Mouse (Mus musculus) common myeloid progenitor, adult 5-6 weeks (primary cell): ENCODE data around the gene Gm49601. TPM values are rescaled to one million over a fixed set of nuclear protein-coding genes. Genes with fewer than 3 reads are reported as not detected.

ENCODE experiments used
- ATAC-seq: replicated peaks from 2 replicates; pipeline ENCODE4 v1.8.0; 2016; ENCODE audit warnings: low read depth, mild to moderate bottlenecking, moderate TSS enrichment, inconsistent platforms; ENCODE audit not compliant: poor library complexity, severe bottlenecking
- total RNA-seq: library from RNA; stranded (forward); fragments of 200-1000, 187-1606 nt; gene quantifications from 2 replicates; pipeline ENCODE4 v1.2.3, GENCODE M21; 2017

Gene Gm49601
- total RNA-seq, 1 experiment from 2014 or later: not detected

DNA sequence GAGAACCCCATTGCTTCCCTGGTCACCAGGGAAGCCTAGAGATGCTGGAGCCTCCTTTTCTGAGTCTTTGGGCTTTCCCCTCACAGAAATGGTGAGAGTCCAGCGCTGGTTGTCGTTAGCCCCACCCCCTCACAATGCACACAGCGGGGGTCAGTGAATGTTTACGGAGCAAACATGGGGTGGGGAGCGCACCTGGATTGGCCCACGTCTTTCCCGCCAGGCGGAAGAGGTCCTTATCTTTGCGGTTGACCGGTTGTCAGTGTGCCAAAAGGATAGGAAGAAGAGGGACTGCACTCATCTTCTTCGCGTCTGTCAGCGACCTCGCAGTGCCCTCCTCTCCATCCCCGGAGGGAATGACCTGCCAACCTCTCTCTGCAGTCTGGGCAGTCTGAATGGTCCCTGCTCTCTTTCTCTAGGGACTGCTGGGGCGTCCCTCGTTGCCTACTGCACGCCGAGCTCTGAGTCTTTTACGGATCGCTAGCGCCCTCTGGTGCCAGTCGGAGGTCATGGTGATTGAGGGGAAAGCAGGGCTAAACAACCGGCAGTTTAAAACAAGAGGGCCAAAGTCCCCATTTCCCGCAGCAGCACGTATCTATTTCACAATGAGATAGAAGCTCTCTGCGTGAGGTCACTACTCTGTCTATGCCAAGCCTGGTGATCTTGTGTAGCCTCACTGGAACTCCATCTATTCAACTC is 8.7 kb downstream of the Gm49601 start:
- ATAC-seq: peak; percentile 71

DNA sequence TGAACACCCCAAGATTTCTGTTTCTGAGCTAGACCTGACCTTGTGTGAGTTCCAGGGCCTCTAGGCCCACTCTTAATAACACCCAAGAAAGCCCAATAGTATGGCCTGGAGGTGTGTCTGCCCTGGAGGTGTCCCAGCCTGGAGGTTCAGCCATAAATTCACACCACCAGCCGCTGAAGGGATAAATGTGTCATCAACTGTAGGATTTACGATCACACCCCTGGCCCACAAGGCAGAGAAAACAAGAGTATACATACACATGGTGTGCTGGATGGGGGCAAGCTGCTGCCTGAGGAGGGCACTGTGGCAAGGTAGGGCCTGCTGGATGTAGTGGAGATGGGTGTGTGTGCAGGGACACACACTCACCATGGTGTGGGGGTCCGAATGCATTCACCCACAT is 12.9 kb downstream of the Gm49601 start:
- ATAC-seq: no peak

DNA sequence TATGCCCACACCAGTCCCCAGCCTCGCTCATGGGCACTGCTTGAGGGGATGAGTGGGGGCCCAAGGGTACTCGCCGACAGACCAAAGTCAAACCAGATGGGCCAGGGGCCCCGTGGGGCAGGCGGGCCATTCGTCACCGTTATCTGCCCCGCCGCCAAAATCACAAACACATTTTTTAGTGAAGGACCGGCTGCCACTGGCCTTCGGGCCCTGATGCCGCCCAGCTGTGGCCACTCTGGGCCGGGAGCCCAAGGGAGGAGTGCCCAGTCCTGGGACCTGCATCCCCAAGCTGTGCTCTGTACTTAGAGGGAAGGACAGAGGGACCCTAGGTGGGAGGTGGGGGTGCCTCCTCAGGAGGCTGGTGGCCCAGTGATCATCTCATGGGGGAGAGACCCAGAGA is 14.5 kb downstream of the Gm49601 start:
- ATAC-seq: no peak

DNA sequence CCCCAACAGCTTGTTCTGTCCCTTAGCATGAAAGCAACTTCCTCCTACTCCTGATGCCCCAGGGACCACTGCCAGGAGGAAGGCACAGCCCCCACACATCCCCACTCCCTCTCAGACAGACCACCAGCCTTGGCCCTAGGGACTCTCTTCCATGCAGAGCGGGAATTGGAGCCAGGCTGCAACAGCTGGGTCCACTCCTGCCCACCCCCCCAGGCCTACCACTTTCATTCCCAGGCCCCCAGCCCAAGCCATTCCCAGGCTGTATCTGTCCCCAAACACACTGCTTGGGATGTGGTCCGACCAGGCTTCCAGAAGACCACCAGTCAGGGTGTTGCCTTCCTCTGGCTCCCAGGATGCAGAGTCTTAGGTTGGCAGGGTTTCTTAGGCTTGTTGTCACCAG is 17.1 kb downstream of the Gm49601 start:
- no peak for ATAC-seq

DNA sequence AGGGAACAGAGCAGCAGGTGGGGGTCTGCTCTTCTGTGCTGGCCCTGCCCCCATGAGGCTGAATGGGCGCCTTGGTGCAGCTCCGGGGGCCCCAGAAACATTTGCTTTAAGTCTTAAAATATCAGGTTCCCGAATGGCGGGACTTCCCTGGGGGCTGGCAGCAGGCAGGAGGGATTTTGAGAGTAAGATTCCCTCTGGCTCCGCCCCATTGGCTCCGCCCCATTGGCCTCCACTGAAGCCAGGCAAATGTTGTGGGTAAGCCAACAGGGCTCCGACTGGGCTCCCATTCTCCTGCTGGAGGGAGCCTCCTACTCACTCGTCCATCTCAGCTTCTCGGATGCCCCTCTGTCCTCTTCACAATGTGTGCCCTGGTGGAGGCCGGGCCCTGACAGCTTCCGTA is 18.0 kb downstream of the Gm49601 start:
- peak; percentile 43; the same call in 1 of the 2 replicates for ATAC-seq

DNA sequence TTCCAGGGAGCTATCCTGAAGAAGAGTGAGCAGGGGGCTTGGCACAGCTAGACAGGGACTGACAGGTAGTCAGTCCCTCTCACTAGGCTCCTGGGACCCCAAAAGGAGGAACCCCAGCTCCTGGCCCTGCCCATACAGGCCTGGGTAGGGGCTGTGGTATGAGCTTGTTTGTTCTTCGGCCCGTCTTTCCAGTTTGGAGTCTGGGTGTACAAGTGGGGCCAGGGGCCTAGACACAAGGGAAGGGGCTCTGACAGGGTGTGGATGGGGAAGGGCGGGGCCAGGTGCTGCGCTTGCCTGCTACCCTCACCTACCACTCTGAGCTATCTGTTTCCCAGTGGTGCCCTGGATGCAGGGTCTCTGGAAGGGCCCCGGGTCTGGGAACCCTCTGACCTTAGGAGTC is 20.5 kb downstream of the Gm49601 start:
- no peak for ATAC-seq

DNA sequence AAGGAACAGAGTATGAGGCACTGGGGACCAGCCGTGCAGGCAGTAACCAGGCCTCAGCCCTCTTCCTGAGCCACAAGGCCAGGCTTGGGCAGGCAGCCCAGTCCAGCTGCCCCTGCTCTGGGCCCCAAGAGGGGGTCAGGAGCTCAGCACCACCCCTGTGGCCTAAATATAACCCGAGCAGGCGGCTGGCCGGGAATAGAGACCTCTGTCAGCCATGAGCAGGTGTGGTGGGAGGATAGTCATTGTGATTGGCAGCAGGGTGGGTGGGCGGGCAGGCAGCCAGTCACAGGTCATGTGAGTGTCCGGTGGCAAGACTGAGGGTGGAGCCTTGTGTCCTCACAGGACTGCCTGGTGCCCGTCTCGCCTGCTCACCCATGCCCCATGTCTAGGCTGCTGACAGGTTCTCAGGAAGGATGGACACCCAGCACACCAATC is 21.9 kb downstream of the Gm49601 start:
- ATAC-seq: no peak

DNA sequence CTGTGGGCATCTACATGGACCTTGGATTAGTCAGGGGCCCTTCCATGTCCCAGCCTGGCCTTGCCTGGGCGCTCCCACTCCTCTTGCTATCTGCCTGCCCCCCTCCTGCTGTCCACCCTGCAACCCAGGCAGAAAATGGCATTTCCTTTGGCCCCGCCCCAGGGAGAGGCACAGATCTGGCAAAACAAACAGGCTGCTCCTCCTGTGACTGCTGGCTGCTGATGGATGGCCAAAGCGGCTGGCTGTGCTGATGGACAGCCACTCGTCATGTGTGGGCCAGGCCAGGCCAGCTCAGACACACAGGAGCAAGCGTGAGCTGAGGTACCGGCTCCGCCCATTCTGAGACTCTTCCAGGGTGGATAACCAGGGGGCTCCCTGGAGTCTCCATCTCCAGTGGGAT is 24.8 kb downstream of the Gm49601 start:
- ATAC-seq: no peak

DNA sequence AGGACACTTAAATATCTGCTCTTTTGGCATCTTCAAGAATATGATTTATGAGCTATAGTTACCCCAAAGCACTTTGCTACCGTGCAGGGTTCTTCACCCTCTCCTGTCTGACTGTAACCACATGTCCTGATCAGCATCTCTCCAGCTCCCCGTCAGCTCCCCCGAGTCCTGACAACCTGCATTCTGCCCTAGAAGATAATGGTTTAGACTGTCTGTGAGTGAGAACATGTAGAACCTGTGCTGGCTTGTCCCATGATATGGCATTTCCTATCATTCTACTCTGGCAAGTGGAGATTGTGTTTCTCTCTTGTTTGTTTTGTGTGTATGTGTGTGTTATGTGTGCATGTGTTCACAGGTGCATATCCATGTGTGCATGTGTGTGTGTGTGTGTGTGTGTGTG is 28.2 kb downstream of the Gm49601 start:
- peak; percentile 51 for ATAC-seq

DNA sequence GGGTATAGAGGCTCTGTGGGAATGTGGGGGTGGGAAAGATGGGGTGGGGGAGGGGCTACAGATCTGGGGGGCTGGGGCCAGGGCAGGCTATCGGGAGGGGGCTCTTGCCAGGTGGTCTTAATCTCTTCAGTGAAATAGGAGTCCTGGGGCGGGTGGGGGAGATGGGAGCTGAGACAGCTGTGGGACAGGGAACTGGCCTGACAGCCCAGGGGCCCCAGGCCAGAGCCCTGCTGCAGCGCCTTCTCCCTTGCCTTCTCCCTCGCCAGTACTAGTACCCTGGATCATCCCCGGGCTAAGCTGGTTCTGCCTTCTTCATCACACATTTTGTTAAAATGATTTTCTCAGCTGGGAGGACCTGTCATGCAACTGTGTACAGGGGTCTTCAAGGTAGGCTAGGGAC is 30.0 kb downstream of the Gm49601 start:
- ATAC-seq: no peak

DNA sequence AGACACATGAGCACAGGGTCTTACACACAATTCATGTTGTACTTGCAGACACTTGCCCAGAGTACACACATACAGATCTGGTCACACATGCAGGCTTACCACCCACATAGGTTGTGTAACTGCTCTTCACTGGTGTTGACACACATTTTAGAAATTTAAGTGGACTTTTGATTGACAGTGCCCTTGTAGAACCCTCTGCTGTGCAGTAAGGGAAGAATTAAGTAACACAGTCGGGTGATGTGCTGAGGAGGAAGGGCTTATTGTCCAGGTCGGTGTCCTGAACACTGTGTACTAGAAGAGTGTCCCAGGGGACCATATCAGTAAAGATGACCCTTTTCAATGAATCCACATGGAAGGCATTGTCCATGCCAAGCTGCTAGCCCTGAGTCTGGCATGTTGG is 32.3 kb downstream of the Gm49601 start:
- no peak for ATAC-seq

DNA sequence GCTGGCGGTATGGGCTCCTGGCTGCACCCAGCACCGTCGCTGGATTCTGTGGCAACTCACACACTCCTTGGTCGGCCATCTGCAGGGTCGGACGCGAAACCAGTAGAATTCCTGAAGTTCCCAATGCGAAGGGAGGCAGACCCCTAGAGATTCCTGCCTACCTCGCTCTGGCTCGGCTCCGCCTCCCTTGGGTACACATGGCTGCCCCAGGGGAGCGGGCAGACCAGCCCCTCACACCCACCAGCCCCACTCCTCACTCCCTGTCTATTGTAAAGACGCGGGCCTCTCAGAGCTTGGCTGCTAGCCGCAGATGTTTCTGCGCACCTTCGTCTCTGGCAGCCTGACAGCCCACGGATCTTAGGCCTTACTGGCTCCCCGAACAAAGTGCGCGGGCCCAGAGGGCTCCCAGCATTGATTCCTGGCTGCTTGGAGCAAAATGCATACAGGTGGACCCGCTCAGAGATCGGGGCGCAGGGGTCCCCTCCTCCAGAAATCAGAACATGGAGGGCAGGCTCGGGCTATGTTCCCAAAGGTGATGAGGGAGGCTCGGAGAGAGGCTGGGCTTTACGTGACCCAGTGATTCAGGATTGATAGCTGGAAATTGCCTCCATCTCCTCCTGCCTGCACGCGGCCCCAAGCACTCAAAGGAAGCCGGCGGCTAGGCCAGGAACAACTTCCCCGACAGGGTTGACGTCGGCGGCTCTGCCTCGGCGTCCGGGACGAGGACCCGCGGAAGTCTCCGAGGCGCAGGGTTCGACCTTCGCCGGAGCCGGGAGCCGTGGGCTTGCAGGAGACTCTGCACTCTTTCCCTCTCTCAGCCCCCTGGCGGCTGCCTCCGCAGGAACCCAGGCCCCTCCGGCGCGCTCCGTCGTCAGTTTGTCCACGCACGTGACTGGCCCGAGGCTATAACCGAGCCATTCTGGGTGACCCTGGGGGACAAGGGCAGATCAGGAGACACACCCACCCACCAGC is 34.9 kb downstream of the Gm49601 start:
- no peak for ATAC-seq

DNA sequence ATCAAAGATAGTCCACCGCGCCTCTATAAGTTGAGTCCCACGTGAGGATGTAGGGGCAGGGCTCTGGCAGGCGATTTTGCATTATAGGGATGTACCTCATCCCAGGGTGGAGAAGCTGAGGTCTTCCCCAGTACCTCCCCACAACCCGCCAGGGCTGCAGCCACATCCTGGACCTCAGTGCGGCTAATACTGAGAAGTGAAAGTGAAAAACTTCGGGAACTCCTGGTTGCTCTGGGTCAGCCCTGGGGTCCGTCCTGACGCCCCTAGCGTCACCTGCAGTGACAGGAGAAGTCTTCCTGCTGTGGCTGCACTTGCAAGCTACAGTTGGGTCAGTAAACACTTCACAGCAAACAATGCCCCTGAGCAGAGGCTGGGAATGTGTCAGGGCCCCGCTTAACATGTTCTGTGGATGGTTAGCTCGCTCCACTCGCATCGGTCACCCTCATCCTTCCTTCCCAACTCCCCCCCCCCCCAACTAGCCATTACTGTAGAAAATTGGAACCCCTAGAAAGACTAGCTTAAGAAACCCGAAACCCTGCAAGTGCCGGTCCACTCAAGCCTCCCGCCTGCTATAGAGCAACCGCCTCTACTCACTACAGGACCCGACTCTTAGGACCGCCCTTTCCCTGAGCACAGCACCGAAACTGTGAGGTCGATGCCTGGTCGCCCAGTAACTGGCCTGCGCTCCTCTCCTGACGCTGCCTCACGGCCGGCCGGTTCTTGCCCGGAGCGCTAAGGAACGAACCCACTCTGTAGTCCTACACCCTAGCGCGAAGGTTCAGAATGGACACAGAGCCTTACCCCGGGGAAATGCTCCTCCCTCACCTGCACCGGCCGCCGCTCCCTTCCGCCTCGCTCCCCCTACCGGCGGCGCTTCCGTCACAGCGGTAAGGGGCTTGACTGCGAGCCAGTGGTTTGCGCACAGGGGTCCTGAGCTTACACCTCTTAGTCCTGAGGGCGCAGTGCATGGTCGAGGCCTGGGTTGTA is 36.1 kb downstream of the Gm49601 start, which contains the start of gene Tbx1:
Tbx1 (minus strand) TSS at position 868 of the 987 bp plus-strand sequence.
- ATAC-seq: peak; percentile 46

DNA sequence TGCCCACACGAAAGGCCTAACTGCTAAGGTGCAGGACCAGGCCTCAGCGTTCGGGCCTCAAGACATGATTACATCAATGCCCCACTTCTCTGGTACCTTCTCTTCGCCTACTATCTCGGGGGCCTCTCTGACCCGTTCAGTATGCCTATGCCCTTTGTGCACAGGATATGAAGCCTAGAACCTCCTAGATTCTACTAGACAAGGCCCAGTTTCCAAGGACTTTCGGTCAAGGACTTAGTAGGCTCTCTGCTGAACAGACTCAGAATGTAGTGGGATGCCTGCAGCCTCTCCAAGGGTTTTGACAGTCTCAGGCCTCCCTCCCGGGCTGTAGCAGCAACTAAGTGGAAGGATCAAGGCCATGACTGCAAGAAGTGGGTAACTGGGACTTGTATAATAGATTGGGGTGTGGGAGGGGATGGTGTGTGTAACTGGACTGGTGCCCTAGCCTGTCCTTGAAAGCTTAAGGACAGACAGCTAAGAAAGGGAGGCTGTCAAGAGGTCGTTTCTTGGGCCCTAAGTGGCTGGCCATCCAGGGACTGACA is 37.1 kb downstream of the Gm49601 start:
- ATAC-seq: no peak

DNA sequence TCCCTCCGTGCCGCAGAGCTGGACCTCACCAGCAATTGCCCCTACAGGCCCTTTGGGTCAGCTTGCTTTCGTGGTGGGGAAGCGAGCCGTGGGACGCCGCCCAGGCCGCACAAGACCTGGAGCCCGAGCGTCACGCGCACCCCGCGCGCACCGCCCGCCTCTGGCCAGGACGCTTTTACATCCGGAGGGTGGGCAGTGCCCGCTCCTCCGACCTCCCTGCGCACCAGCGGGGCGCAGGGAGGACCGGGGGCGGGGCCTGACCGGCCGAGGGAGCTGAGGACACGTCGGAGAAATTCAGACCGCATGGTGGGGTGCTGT is 37.5 kb downstream of the Gm49601 start:
- ATAC-seq: no peak

DNA sequence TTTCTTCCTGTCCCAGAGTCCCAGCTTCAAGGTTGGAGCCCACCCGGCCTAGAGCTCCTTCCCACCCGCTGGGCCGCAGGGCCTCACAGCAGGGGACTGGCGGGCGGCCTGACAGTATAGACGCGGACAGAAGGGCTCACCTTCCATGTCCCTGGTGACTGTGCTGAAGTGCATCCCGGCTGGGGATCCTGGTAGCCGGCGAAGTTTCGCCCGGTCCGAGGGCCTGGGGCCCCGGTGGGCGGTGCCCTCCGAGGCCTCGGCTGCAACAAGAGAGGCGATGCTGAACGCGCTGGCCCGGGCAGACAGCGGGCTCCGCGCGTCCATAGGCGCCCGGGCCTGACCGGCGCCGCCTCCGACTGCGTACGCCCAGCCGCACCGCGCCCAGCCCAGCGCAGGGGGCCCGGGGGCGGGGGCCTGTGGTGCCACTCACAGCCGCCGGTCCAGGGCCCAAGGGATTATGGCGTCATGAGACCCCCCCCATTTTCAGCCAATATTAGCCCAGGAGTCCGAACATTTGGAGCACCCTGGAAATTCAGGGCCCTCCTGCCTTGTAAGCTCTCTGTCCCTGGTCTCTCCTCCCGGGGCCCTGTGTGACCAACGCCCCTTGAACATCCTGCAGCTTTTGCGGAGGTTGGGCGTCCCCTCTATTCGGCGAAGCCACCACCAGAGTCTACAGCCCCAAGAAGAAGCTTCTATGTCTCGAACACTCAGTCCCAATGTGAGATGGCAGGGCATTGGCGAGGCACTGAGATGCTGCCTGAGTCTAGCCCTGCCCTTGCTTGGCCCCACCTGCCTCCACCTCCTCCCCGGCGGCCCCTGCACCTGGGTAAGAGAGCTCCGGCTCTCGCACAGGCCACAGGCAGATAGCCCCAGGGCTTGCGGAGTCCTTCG is 38.1 kb downstream of the Gm49601 start:
- ATAC-seq: no peak

DNA sequence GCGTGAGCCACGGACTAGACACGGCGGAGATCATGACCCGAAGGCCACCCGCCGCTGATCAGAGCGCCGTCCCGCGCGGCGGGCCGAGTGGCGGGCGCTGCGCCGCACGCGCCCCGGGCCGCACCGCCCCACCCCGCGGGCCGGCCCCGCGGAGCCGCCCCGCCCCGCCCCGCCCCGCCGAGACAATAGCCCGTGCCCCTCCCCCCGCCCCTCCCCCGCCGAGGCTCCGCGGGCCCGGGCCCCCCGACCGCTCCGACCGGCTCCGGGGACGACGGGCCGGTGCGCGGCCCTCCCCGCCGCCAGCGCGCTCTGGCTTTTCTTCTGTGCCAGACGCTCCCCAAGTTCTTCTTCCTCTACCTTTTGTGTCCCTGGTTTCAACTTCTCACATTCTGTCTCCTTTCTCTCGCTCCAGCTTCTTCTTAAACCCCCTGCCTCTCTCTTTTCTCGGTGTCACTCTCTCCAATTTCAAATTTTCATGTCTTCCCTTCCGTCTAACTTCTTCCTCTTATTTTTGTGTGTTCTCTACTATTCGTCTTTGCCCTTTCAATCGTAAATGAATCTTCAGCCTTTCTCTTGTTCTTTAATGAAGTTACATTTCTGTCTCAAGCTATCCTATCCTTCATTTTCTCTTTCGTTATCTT is 39.2 kb downstream of the Gm49601 start:
- no peak for ATAC-seq

DNA sequence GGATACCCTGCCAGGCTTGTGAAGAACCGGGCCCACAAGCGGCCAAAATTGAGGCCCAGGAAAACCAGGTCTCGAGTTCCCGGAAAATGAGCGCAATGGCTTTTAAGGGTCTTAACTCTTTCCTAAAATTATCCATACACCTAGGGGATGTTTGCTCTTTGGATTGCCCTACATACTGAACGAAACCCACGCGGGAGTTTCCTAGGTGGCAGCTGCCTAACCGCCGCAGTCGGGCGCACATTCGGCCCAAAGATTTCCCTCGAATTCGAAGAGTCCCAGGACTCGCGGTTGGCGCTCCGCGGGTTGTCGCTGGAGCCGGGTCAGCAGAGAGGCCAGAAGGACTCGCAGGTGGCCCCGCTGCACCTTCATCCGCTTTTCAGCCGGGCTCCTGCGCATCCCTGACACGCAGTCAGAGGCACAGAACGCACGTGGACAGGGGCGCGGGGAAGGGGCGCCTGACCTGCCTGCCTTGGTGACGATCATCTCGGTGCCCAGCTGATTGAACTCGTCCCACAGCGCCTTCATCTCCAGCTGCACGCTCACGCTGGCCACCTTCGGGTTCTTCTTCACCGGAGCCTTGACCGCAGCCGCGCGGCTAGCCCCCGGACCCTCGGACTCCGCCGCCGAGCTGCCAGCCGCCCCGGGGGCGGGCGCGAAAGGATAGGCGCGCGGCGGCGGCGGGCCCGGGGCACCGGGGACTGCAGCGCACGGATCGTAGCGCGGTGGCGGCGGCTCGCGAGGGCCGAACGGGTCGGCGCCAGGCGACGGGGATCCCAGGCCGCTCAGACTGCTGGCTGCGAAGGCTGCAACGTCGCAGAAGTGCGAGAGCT is 39.9 kb downstream of the Gm49601 start:
- no peak for ATAC-seq
